Mouse (Mus musculus) intestine, postnatal 0 days (tissue): ENCODE measurements around the gene Dlg5. TPM values are rescaled to one million over a fixed set of nuclear protein-coding genes. Genes with fewer than 3 reads are reported as not detected.

Experiments used
- ATAC-seq: fragments of 200-750 bp; cut with Nextera tagmentation; 2 replicates; pipeline ENCODE4 v1.8.0; 2017; ENCODE audit warnings: mild to moderate bottlenecking, moderate TSS enrichment, moderate library complexity
- H3K27ac ChIP-seq: fragments of 300-500 bp; sonication (generic); 2 replicates; pipeline ENCODE4 v1.5.1; 2014; ENCODE audit warnings: mild to moderate bottlenecking, low read depth, low read length, moderate library complexity
- H3K27me3 ChIP-seq: fragments of 300-500 bp; sonication (generic); replicated peaks from 2 replicates; pipeline ENCODE4 v1.6.1; 2014; ENCODE audit warnings: low read length, mixed read lengths; ENCODE audit not compliant: control insufficient read depth, insufficient read depth
- H3K36me3 ChIP-seq: fragments of 300-500 bp; sonication (generic); 2 replicates; pipeline ENCODE4 v1.6.1; 2014; ENCODE audit warnings: mild to moderate bottlenecking, moderate library complexity; ENCODE audit not compliant: control insufficient read depth, insufficient read depth
- H3K4me1 ChIP-seq: fragments of 300-500 bp; sonication (generic); replicated peaks from 2 replicates; pipeline ENCODE4 v1.6.1; 2014; ENCODE audit warnings: antibody characterized with exemption, low read length, mixed read lengths; ENCODE audit not compliant: control insufficient read depth, insufficient read depth
- H3K4me2 ChIP-seq: fragments of 300-500 bp; sonication (generic); replicated peaks from 2 replicates; pipeline ENCODE4 v1.6.1; 2014; ENCODE audit warnings: low read depth, mild to moderate bottlenecking, moderate library complexity
- H3K4me3 ChIP-seq: fragments of 300-500 bp; sonication (generic); 2 replicates; pipeline ENCODE4 v1.5.1; 2014; ENCODE audit warnings: low read depth, low read length
- H3K9ac ChIP-seq: fragments of 300-500 bp; sonication (generic); 2 replicates; pipeline ENCODE4 v1.6.1; 2014; ENCODE audit warnings: mild to moderate bottlenecking, low read depth, low read length
- H3K9me3 ChIP-seq: fragments of 300-500 bp; sonication (generic); 2 replicates; pipeline ENCODE4 v1.6.1; 2016; ENCODE audit warnings: mixed run types; ENCODE audit not compliant: control insufficient read depth
- CTCF ChIP-seq: sonication (generic); IDR thresholded peaks from 2 replicates; pipeline ENCODE4 v1.5.1; 2016; ENCODE audit warnings: low read depth, mild to moderate bottlenecking, control low read depth, antibody characterized with exemption, moderate library complexity
- WGBS: fragments of 180-500 bp; shearing (Covaris S2); extraction: QIAGEN DNeasy Blood & Tissue Kit; methylation state at CpG from one replicate; pipeline ENCODE4 v1.1.7; 2014; 5-methylcytosine and 5-hydroxymethylcytosine counted together
- polyA plus RNA-seq: library from polyadenylated mRNA; unstranded; fragments of >200 nt; fragmentation: Nextera tagmentation; extraction: Ambion mirVana; gene quantifications from 2 replicates; pipeline ENCODE4 v1.2.1, GENCODE M21; 2015

Gene Dlg5
- polyA plus RNA-seq, 1 experiment from 2014 or later: 5.5 TPM

DNA sequence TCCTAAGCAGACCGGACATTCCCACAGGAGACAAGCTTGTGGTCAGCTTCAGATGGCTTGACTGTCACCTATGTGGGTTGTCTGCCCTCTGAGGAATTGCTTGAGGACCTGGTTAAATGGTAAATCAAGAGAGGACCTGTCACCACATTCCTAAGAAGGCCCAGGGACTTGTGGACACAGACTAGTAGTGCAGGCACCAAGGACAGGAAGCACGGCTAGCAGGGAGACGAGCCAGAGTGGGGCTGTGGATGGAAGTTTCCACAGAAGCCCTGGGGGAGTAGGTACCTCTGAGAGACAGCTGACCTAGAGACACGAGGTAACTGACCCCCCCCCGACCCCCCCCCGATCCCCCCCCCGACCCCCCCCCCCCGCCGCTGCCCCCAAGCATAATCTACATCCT is 39.4 kb downstream of the Dlg5 start:
- Histone ChIP-seq H3K9ac (no peak overlapping the region), H3K36me3 (no peaks in the 10 kb centered on the region), H3K4me1 (no peaks in the 10 kb centered on the region; the same call in 1 of the 2 replicates), H3K27me3 (no peaks in the 10 kb centered on the region), H3K4me2 (no peak overlapping the region), H3K27ac (no peak overlapping the region), H3K4me3 (no peak overlapping the region), H3K9me3 (no peaks in the 10 kb centered on the region)
- 25% methylated on average over 7 of the region's 9 CpGs for WGBS
- ATAC-seq: no peak
- peak; percentile 28 for TF ChIP-seq CTCF

DNA sequence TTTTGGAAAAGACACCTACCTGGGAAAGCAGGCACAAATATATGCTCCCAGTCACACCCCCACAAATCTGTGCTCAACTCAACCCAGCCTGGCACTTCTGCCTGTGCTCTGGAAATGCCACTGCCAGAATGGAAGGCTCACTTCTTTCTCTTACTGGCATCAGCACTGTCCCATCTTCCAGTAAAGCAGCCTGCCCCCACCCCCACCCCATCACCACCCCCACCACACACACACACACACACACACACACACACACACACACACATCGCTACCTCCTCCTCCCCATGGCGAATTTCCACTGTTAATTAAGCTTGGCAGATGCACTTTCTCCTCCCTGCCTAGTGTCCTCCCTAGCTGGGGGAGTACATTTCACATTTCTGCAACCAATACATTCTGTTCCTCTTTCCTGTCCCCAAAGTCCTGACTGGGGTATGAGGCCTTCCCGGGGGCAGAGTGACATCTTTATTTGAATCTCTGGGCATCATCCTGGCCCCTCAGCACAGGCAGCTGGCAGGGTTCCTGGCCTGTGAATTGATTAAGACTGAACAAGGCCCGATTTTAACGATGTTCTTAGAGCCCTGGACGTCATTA is 40.3 kb downstream of the Dlg5 start:
- Histone ChIP-seq H3K27me3 (no peaks in the 10 kb centered on the region), H3K9me3 (no peaks in the 10 kb centered on the region), H3K4me3 (no peak overlapping the region), H3K9ac (no peak overlapping the region), H3K36me3 (peaks cover 4% of the 10 kb centered on the region; the same call in 1 of the 2 replicates), H3K4me2 (no peak overlapping the region), H3K4me1 (no peaks in the 10 kb centered on the region; the same call in 1 of the 2 replicates), H3K27ac (no peak overlapping the region)
- 41% methylated on average over 6 of the region's 6 CpGs for WGBS
- no peak for ATAC-seq
- TF ChIP-seq CTCF: no peak

DNA sequence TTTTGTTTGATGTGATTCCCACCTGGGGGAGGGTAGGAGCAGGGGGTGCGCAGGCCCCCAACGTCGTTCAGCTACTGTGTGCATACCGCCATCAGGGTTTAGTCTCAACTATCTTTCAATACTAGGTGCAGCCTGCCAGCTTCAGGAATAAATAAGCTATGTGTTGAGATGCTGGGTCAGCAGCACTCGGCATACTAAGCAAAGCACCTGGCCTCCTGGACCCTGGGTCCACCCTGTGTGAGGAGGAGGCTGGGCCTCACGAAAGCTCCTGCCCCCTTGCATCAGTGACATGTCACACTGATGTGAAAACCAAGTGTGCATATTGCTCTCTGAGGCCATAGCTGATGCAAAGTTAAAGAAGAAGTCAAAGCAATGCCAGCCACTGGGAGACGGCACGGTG is 42.5 kb downstream of the Dlg5 start:
- TF ChIP-seq CTCF: no peak
- H3K27me3 ChIP-seq: no peaks in the 10 kb centered on the region

DNA sequence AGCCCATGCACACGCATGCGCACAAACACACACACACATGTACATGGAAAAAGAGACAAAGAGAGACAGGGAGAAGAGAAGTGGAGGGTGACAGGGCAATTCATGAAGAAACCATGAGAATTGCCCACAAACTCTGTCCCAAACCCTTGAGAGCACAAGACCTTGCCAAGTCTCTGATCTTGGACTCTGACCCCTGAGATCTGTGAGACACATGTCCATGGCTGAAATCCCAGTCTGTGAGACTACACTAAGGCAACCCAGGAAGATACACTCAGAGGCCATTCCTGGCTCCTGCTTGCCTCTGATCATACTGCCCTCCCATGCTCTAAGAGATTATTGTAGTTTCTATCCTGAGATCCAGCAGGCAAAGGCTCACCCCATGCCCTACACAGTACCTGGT is 44.9 kb downstream of the Dlg5 start:
- no peak overlapping the region for H3K27ac ChIP-seq
- peaks cover 8% of the 10 kb centered on the region; the same call in 1 of the 2 replicates for H3K36me3 ChIP-seq
- peak; percentile 29; the same call in 1 of the 2 replicates for ATAC-seq
- H3K9ac ChIP-seq: no peak overlapping the region
- 98% methylated on average over 2 of the region's 2 CpGs for WGBS
- TF ChIP-seq CTCF: no peak
- no peaks in the 10 kb centered on the region for H3K9me3 ChIP-seq
- H3K4me2 ChIP-seq: no peak overlapping the region
- H3K4me1 ChIP-seq: no peaks in the 10 kb centered on the region
- no peak overlapping the region for H3K4me3 ChIP-seq
- no peaks in the 10 kb centered on the region for H3K27me3 ChIP-seq

More for the DNA sequence above, 42.5 kb downstream of the Dlg5 start:
- Histone ChIP-seq H3K4me3 (no peak overlapping the region), H3K27ac (no peak overlapping the region), H3K4me1 (no peaks in the 10 kb centered on the region; the same call in 1 of the 2 replicates), H3K4me2 (no peak overlapping the region), H3K36me3 (peaks cover 8% of the 10 kb centered on the region; the same call in 1 of the 2 replicates), H3K9me3 (no peaks in the 10 kb centered on the region), H3K9ac (no peak overlapping the region)
- 90% methylated on average over 8 of the region's 8 CpGs for WGBS
- no peak for ATAC-seq

DNA sequence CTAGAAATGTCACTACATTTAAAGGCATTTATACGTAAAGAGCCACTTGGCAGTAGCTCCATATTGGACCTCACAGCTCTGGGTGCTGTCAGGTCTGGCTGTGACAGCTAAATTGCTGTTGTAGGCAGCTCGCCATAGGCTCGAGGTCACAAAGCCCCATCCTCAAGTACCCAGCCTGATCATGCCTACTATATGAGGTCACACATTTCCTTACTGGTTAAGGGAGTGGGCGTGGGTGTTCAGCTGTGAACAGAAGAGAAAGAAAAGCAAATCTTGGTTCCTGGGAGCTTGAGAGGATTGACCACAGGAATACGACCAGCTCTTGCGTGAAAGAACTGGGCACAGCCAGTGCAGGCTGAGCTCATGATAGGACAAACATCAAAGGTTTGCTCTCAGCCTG is 46.0 kb downstream of the Dlg5 start:
- Histone ChIP-seq H3K4me3 (no peak overlapping the region), H3K4me1 (no peaks in the 10 kb centered on the region), H3K4me2 (no peak overlapping the region), H3K27me3 (no peaks in the 10 kb centered on the region), H3K36me3 (peaks cover 8% of the 10 kb centered on the region), H3K9me3 (no peaks in the 10 kb centered on the region), H3K9ac (no peak overlapping the region), H3K27ac (no peak overlapping the region)
- TF ChIP-seq CTCF: no peak
- ATAC-seq: no peak
- WGBS: 76% methylated on average over 6 of the region's 6 CpGs

DNA sequence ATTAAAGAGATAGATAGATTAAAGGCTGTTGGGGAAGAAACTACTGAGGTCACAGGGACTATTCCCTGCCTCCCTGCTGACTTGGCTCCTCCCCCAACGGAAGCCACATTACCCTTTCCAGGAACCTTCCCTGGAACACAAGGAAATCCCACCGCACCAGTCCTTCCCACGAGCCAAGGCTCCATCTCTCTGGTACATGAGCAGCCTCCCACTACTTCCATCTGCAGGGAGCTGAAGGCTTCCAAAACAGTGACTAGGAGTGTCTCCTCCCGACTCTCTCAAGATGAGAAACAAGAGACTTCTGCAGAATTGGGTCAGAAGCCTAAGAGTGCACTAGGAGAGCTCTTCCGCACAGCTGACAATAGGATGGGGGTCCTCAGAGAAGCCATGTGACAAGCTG is 47.9 kb downstream of the Dlg5 start:
- TF ChIP-seq CTCF: no peak
- H3K4me2 ChIP-seq: no peak overlapping the region
- no peaks in the 10 kb centered on the region for H3K9me3 ChIP-seq
- no peak overlapping the region for H3K27ac ChIP-seq
- H3K36me3 ChIP-seq: peaks cover 9% of the 10 kb centered on the region
- H3K27me3 ChIP-seq: no peaks in the 10 kb centered on the region
- H3K9ac ChIP-seq: no peak overlapping the region
- 74% methylated on average over 5 of the region's 5 CpGs for WGBS
- no peaks in the 10 kb centered on the region for H3K4me1 ChIP-seq
- no peak overlapping the region for H3K4me3 ChIP-seq
- ATAC-seq: no peak
